Mouse (Mus musculus) frontal cortex, adult 2 months (tissue): ENCODE measurements around the gene Lima1. TPM values are rescaled to one million over a fixed set of nuclear protein-coding genes. Genes with fewer than 3 reads are reported as not detected.
"Not testable (repeated sequence)": the region's sequence is repeated elsewhere in the genome, so short reads cannot be mapped to it uniquely, and the experiment has no call there.

Experiments used
- DNase-seq, 2 experiments: peaks; one replicate each; pipeline ENCODE4 v3.0.0; 2022; ENCODE audit warnings: low spot score in 1 of 2; ENCODE audit errors: extremely low spot score in 1 of 2
- polyA plus RNA-seq: library from polyadenylated mRNA; depleted of rRNA; stranded (reverse); fragments of >200 nt; gene quantifications from 2 replicates; pipeline ENCODE4 v1.2.3, GENCODE M21; 2012

Gene Lima1
- polyA plus RNA-seq, 1 experiment: 16.4 TPM

GRCm38 (mm10) chr15:99839165-99839840 is 36.0 kb downstream of the Lima1 start:
- DNase-seq: no peak

GRCm38 (mm10) chr15:99837561-99837960 is 37.7 kb downstream of the Lima1 start:
- no peak for DNase-seq

GRCm38 (mm10) chr15:99835191-99835590 is 40.1 kb downstream of the Lima1 start:
- no peak for DNase-seq

GRCm38 (mm10) chr15:99834681-99835080 is 40.6 kb downstream of the Lima1 start:
- no peak for DNase-seq

- DNase-seq: no peak
Observed at GRCm38 (mm10) chr15:99833648-99834454, 41.4 kb downstream of the Lima1 start.

GRCm38 (mm10) chr15:99831535-99831934 is 43.7 kb downstream of the Lima1 start:
- no peak for DNase-seq

- no peak for DNase-seq
Observed at GRCm38 (mm10) chr15:99828061-99828460, 47.2 kb downstream of the Lima1 start.

GRCm38 (mm10) chr15:99826210-99826888 is 48.9 kb downstream of the Lima1 start:
- DNase-seq: no peak

- no peak for DNase-seq
Observed at GRCm38 (mm10) chr15:99825211-99825610, 50.0 kb downstream of the Lima1 start.

GRCm38 (mm10) chr15:99823322-99823898 is 51.8 kb downstream of the Lima1 start:
- no peak for DNase-seq

GRCm38 (mm10) chr15:99822501-99822900 is 52.8 kb downstream of the Lima1 start:
- not testable (repeated sequence) for DNase-seq

GRCm38 (mm10) chr15:99819621-99820279 is 55.5 kb downstream of the Lima1 start:
- no peak for DNase-seq

GRCm38 (mm10) chr15:99819109-99819440 is 56.2 kb downstream of the Lima1 start:
- no peak for DNase-seq

GRCm38 (mm10) chr15:99818321-99819108 is 56.7 kb downstream of the Lima1 start:
- DNase-seq: no peak

- no peak for DNase-seq
Observed at GRCm38 (mm10) chr15:99817343-99818235, 57.7 kb downstream of the Lima1 start.

GRCm38 (mm10) chr15:99815999-99816398 is 59.3 kb downstream of the Lima1 start:
- no peak for DNase-seq

- no peak for DNase-seq
Observed at GRCm38 (mm10) chr15:99814554-99815260, 60.5 kb downstream of the Lima1 start.

GRCm38 (mm10) chr15:99813639-99814038 is 61.6 kb downstream of the Lima1 start:
- no peak for DNase-seq
